Mouse (Mus musculus): Measurements from ENCODE around the gene Fam57b.

- TF ChIP-seq CTCF (IDR thresholded peaks at IDR 0.05; ENCODE audit: insufficient read depth, low read length), result no peak
- TF ChIP-seq POLR2A (IDR thresholded peaks at IDR 0.05; ENCODE audit: borderline replicate concordance, extremely low read depth, low read depth, low read length), result peak; percentile 38; the same call in 1 of the 2 replicates
These were observed 16.4 kb upstream of the Fam57b start, which contains the start of gene Tbx6 for GRCm38 (mm10) chr7:126780971-126781635.
